Mouse (Mus musculus): ENCODE data around the gene Sp2. TPM values are rescaled to one million over a fixed set of nuclear protein-coding genes. Genes with fewer than 3 reads are reported as not detected.

Gene Sp2
- polyA plus RNA-seq, 1 experiment from 2014 or later: 23.9 TPM

GRCm38 (mm10) chr11:96967544-96968269 is 15.1 kb downstream of the Sp2 start:
- Histone ChIP-seq H3K9ac (ENCODE audit: low read depth, low read length) (no peak overlapping the region), H3K4me1 (ENCODE audit: control insufficient read depth, insufficient read depth, low read length) (peaks cover 18% of the 10 kb centered on the region; the same call in 1 of the 2 replicates), H3K27me3 (ENCODE audit: control insufficient read depth, insufficient read depth, low read length) (no peaks in the 10 kb centered on the region), H3K27ac (ENCODE audit: low read depth, low read length) (peak overlapping the region; percentile 49; the same call in 1 of the 2 replicates), H3K4me3 (ENCODE audit: low read length) (no peak overlapping the region), H3K36me3 (ENCODE audit: control insufficient read depth, insufficient read depth, low read length) (peaks cover 4% of the 10 kb centered on the region; the same call in 1 of the 2 replicates), H3K4me2 (replicated peaks; ENCODE audit: low read depth, low read length) (no peak overlapping the region), H3K9me3 (ENCODE audit: control insufficient read depth, low read length) (no peaks in the 10 kb centered on the region)
- no peak for ATAC-seq (ENCODE audit: low FRiP score, low TSS enrichment)
- 78% methylated on average over 11 of the region's 11 CpGs for WGBS

GRCm38 (mm10) chr11:96966914-96967543 is 15.7 kb downstream of the Sp2 start:
- H3K9ac ChIP-seq (ENCODE audit: low read depth, low read length): no peak overlapping the region
- peaks cover 18% of the 10 kb centered on the region; the same call in 1 of the 2 replicates for H3K4me1 ChIP-seq (ENCODE audit: control insufficient read depth, insufficient read depth, low read length)
- H3K36me3 ChIP-seq (ENCODE audit: control insufficient read depth, insufficient read depth, low read length): peaks cover 10% of the 10 kb centered on the region
- 83% methylated on average over 13 of the region's 13 CpGs for WGBS
- no peak overlapping the region for H3K4me2 ChIP-seq (replicated peaks; ENCODE audit: low read depth, low read length)
- no peak for ATAC-seq (ENCODE audit: low FRiP score, low TSS enrichment)
- H3K27ac ChIP-seq (ENCODE audit: low read depth, low read length): no peak overlapping the region
- no peaks in the 10 kb centered on the region for H3K27me3 ChIP-seq (ENCODE audit: control insufficient read depth, insufficient read depth, low read length)
- H3K4me3 ChIP-seq (ENCODE audit: low read length): no peak overlapping the region
- H3K9me3 ChIP-seq (ENCODE audit: control insufficient read depth, low read length): no peaks in the 10 kb centered on the region

- Histone ChIP-seq H3K4me2 (replicated peaks; ENCODE audit: low read depth, low read length) (no peak overlapping the region), H3K4me1 (ENCODE audit: control insufficient read depth, insufficient read depth, low read length) (peaks cover 18% of the 10 kb centered on the region; the same call in 1 of the 2 replicates), H3K27ac (ENCODE audit: low read depth, low read length) (no peak overlapping the region), H3K9me3 (ENCODE audit: control insufficient read depth, low read length) (no peaks in the 10 kb centered on the region), H3K27me3 (ENCODE audit: control insufficient read depth, insufficient read depth, low read length) (no peaks in the 10 kb centered on the region), H3K4me3 (ENCODE audit: low read length) (no peak overlapping the region), H3K9ac (ENCODE audit: low read depth, low read length) (no peak overlapping the region), H3K36me3 (ENCODE audit: control insufficient read depth, insufficient read depth, low read length) (peaks cover 19% of the 10 kb centered on the region)
- no peak for ATAC-seq (ENCODE audit: low FRiP score, low TSS enrichment)
- 87% methylated on average over 3 of the region's 3 CpGs for WGBS
Measured at GRCm38 (mm10) chr11:96966172-96966571, 16.6 kb downstream of the Sp2 start.

- H3K4me3 ChIP-seq (ENCODE audit: low read length): no peak overlapping the region
- ATAC-seq (ENCODE audit: low FRiP score, low TSS enrichment): peak; percentile 68
- no peaks in the 10 kb centered on the region for H3K9me3 ChIP-seq (ENCODE audit: control insufficient read depth, low read length)
- H3K27ac ChIP-seq (ENCODE audit: low read depth, low read length): no peak overlapping the region
- H3K36me3 ChIP-seq (ENCODE audit: control insufficient read depth, insufficient read depth, low read length): peaks cover 43% of the 10 kb centered on the region
- peaks cover 6% of the 10 kb centered on the region; the same call in 1 of the 2 replicates for H3K4me1 ChIP-seq (ENCODE audit: control insufficient read depth, insufficient read depth, low read length)
- no peak overlapping the region for H3K9ac ChIP-seq (ENCODE audit: low read depth, low read length)
- WGBS: 20% methylated on average over 8 of the region's 8 CpGs
- no peaks in the 10 kb centered on the region for H3K27me3 ChIP-seq (ENCODE audit: control insufficient read depth, insufficient read depth, low read length)
- H3K4me2 ChIP-seq (replicated peaks; ENCODE audit: low read depth, low read length): no peak overlapping the region
Measured at GRCm38 (mm10) chr11:96963580-96963979, 19.2 kb downstream of the Sp2 start.

GRCm38 (mm10) chr11:96957061-96957805 is 25.5 kb downstream of the Sp2 start:
- Histone ChIP-seq H3K36me3 (ENCODE audit: control insufficient read depth, insufficient read depth, low read length) (peaks cover 88% of the 10 kb centered on the region), H3K27ac (ENCODE audit: low read depth, low read length) (no peak overlapping the region), H3K4me1 (ENCODE audit: control insufficient read depth, insufficient read depth, low read length) (no peaks in the 10 kb centered on the region), H3K9ac (ENCODE audit: low read depth, low read length) (no peak overlapping the region), H3K9me3 (ENCODE audit: control insufficient read depth, low read length) (no peaks in the 10 kb centered on the region), H3K4me2 (replicated peaks; ENCODE audit: low read depth, low read length) (no peak overlapping the region), H3K4me3 (ENCODE audit: low read length) (no peak overlapping the region), H3K27me3 (ENCODE audit: control insufficient read depth, insufficient read depth, low read length) (no peaks in the 10 kb centered on the region)
- no peak for ATAC-seq (ENCODE audit: low FRiP score, low TSS enrichment)
- WGBS: 93% methylated on average over 10 of the region's 10 CpGs

- peak; percentile 33; the same call in 1 of the 2 replicates for ATAC-seq (ENCODE audit: low FRiP score, low TSS enrichment)
- Histone ChIP-seq H3K27ac (ENCODE audit: low read depth, low read length) (no peak overlapping the region), H3K4me1 (ENCODE audit: control insufficient read depth, insufficient read depth, low read length) (no peaks in the 10 kb centered on the region), H3K4me2 (replicated peaks; ENCODE audit: low read depth, low read length) (no peak overlapping the region), H3K27me3 (ENCODE audit: control insufficient read depth, insufficient read depth, low read length) (no peaks in the 10 kb centered on the region), H3K9me3 (ENCODE audit: control insufficient read depth, low read length) (no peaks in the 10 kb centered on the region), H3K9ac (ENCODE audit: low read depth, low read length) (no peak overlapping the region), H3K4me3 (ENCODE audit: low read length) (no peak overlapping the region), H3K36me3 (ENCODE audit: control insufficient read depth, insufficient read depth, low read length) (peaks cover 86% of the 10 kb centered on the region)
- WGBS: 56% methylated on average over 18 of the region's 20 CpGs
Measured at GRCm38 (mm10) chr11:96956009-96956724, 26.6 kb downstream of the Sp2 start.

DNA sequence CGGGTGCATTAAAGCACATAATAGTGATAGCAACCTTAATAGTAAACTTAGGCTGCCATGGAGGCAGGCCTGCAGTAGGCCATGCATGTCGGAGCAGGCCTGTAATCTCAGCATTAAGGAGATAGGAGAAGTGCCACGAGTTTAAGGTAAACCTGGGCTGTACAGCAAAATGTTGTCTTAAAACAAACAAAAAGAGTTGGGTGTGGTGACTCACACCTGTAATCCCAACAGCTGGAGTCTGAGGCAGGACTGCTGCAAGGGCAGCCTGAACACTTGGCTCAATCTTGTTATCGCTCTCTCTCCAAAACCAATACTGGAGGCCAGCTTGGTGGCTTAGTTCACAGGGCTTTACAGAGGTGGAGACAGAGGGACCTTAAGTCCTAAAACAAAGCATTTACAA is 27.7 kb downstream of the Sp2 start:
- Histone ChIP-seq H3K27me3 (ENCODE audit: control insufficient read depth, insufficient read depth, low read length) (no peaks in the 10 kb centered on the region), H3K36me3 (ENCODE audit: control insufficient read depth, insufficient read depth, low read length) (peaks cover 80% of the 10 kb centered on the region), H3K27ac (ENCODE audit: low read depth, low read length) (no peak overlapping the region), H3K9ac (ENCODE audit: low read depth, low read length) (no peak overlapping the region), H3K4me2 (replicated peaks; ENCODE audit: low read depth, low read length) (no peak overlapping the region), H3K4me3 (ENCODE audit: low read length) (no peak overlapping the region), H3K4me1 (ENCODE audit: control insufficient read depth, insufficient read depth, low read length) (no peaks in the 10 kb centered on the region), H3K9me3 (ENCODE audit: control insufficient read depth, low read length) (no peaks in the 10 kb centered on the region)
- ATAC-seq (ENCODE audit: low FRiP score, low TSS enrichment): no peak
- 90% methylated on average over 4 of the region's 4 CpGs for WGBS

- no peak overlapping the region for H3K27ac ChIP-seq (ENCODE audit: low read depth, low read length)
- H3K9me3 ChIP-seq (ENCODE audit: control insufficient read depth, low read length): no peaks in the 10 kb centered on the region
- no peak overlapping the region for H3K9ac ChIP-seq (ENCODE audit: low read depth, low read length)
- H3K36me3 ChIP-seq (ENCODE audit: control insufficient read depth, insufficient read depth, low read length): peaks cover 63% of the 10 kb centered on the region
- H3K4me1 ChIP-seq (ENCODE audit: control insufficient read depth, insufficient read depth, low read length): no peaks in the 10 kb centered on the region
- no peak overlapping the region for H3K4me3 ChIP-seq (ENCODE audit: low read length)
- WGBS: 78% methylated on average over 6 of the region's 6 CpGs
- H3K27me3 ChIP-seq (ENCODE audit: control insufficient read depth, insufficient read depth, low read length): no peaks in the 10 kb centered on the region
- no peak overlapping the region for H3K4me2 ChIP-seq (replicated peaks; ENCODE audit: low read depth, low read length)
- no peak for ATAC-seq (ENCODE audit: low FRiP score, low TSS enrichment)
Measured at GRCm38 (mm10) chr11:96952896-96953295, 29.9 kb downstream of the Sp2 start.
